Mouse (Mus musculus): ENCODE results near the gene Nyap1.
"Not testable (repeated sequence)": the region's sequence is repeated elsewhere in the genome, so short reads cannot be mapped to it uniquely, and the experiment has no call there.

Nyap1 gene

GRCm38 (mm10) chr5:137742836-137743235 lies 1.4 kb upstream of the Nyap1 start:
- DNase-seq, result peak; percentile 32

GRCm38 (mm10) chr5:137742048-137742447 lies 641 bp upstream of the Nyap1 start:
- peak; percentile 45 for DNase-seq

GRCm38 (mm10) chr5:137740506-137740905 lies 901 bp downstream of the Nyap1 start:
- no peak for DNase-seq

GRCm38 (mm10) chr5:137739471-137739870 lies 1.9 kb downstream of the Nyap1 start:
- peak; percentile 44 for DNase-seq

DNA sequence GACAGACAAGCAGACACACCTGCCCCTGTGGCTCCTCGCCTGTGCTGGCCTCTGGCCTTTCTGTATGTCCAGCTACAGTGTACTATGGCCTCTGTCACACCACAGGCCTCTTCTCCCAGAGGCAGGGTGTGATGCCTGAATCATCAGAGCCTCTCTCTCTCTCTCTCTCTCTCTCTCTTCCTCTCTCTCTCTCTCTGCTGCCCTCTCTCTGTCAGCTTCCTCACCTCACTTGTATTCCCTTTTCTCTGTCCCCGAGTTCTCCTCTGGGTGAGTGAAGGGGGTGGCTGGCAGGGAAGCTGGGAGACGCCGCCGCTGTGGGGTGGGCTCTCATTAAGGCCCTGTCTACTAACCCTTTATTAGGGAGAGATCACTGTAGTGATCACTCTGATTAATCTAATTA lies 2.9 kb downstream of the Nyap1 start:
- no peak for DNase-seq

GRCm38 (mm10) chr5:137737400-137737940 lies 3.9 kb downstream of the Nyap1 start:
- DNase-seq, result no peak

DNA sequence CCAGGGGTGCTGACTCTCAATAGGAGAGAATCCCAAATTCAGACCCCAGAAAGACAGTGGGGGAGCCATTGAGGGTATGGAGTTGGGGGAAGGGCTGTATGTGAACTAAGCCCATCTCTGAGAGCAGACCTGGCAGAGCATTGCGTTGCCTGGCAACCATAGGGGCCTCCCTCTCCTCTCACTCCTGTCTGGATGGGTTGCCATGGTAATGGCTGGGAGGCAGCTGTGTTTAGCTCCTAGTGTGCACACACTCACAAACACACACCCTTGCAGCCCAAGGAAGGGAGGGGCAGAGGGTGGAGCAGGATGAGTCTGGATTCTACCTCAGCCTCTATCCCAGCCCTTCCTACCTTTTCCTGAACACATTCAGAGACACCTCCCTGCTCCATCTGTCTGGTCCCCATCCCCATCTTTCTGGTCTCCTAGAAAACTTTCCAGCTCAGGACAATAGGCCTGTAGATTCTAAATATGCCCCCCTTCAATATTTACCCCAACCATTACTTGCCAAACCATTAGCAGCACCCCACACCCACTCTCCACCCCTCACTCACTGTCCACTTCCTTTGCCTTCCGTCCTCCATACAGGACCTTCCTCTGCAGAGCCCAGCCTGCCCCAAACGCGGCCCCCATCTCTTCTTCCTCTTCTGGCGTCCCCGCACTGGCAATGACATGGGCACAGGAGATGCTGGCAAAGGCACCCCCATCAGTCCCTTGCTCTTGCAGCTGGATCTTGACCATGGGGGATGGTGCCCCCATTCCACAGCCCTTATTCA lies 6.9 kb downstream of the Nyap1 start:
- no peak for DNase-seq

DNA sequence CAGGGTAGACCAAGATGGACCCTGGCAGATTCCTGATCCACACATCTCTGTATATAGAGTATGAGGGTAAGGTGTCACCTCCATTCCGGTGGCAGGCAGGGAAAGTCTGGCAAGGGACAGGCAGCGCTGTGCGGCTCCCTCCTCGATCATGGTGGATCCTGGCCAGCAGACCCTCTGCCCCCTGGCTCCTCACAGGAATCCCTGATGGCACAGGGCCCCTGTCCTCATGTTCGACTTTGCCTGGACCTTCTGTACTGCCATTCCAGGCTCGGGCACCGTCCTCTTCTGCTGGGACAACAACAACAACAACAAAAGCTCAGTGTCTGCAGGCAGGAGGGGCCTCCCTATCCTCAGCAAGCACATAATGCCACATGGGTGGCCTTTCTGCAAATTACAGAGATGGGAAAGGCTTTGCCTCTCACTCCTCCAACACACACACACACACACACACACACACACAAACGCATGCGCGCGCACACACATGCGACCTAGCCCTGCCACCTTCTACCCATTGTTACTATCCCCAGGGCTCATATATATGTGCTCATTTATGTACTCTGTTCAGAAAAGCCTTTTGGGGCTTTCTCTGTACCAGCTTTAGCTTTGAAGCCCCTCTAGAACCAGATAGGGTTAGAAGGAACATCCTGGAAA lies 7.6 kb downstream of the Nyap1 start:
- DNase-seq, result no peak

DNA sequence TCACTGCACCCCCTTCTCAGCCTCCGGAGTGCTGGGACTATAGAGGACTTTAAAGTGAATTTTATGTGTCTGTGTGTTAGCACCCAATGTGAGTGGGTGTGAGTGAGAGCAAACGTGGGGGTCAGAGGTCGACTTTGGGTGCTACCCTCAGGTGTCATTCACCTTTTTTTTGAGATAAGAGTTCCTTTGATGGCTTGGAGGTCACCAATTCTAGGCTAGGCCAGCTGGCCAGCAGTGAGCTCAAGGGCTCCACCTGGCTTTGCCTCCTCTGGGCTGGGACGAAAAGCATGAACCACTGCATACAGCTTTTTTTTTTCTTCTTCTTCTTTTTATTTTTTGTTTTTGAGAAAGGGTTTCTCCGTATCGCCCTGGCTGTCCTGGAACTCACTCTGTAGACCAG lies 14.6 kb downstream of the Nyap1 start:
- DNase-seq, result no peak

DNA sequence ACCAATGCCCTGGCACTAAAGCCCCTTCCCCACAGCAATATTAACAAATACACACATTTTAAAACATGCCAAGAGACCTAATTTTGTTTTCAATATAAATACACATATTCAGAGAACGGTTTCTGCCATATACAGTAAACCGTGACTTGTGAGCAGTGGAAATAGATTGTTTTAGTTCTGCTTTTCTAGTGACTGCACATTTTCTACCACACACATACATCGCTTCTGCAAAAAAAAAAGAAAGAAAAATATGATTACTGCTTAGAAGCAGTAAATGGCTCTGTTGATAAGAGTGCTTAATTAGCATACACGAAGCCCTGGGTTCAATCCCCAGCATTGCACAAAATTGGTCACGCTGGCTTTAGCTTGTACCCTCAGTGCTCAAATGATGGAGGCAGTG lies 17.6 kb downstream of the Nyap1 start:
- DNase-seq, result no peak

GRCm38 (mm10) chr5:137720558-137721164 lies 20.7 kb downstream of the Nyap1 start:
- DNase-seq, result not testable (repeated sequence)

DNA sequence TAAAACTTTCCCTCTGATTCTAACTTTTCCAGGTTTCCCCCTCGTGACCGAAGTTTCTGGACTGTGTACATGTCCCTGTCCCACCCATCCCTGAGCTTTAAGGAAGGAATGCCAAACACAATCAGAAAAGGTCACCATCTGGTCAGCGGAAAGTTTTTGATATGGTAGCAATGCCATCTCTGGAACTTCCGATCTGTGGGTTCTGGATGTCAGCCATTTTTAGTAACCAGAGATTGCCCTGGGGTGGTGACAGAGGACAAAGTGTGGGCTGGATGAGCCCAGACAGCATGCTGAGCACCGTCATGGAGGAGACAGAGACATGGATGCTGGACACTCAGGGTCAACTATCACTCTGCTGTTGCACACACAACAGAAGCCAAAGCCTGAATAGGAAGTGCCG lies 22.3 kb downstream of the Nyap1 start:
- no peak for DNase-seq

- no peak for DNase-seq
Observed at GRCm38 (mm10) chr5:137718020-137718790, 23.2 kb downstream of the Nyap1 start.

DNA sequence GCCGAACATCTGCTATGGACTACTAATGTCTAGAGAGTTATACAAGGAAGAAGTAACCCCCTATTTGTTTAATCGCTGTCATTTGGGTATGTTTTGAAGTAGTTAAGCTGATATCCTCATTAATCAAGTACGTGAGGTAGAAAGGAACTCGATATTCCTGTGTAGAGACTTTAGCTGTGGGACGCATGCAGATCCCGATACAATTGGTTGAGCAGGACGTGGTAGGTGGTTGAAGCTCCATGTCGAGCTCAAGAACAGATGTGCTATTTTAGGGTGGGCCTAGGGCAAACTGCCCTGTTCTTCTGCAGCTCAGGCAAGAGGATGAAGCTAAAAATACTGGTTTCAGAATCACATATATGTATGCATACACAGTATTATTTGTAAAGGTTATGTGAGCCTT lies 25.7 kb downstream of the Nyap1 start:
- DNase-seq, result no peak

DNA sequence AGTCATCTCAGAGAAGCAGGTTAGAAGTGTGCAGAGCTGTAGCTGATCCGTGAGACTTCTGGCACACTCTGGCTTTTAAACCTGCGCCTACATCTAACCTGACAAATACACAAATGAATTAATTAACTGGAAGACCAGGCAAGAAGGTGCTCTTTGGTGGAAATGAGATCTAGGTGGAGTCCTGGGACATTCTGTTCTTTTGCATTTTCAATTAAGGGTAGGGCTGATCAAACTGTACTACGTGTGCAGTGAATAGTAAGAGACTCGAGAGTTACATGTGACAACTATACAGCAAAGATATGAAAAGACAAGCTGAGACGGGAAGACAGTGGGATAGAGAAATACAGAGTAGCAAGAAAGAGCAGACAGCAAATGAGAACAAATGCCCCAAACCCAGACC lies 28.0 kb downstream of the Nyap1 start:
- DNase-seq, result no peak

GRCm38 (mm10) chr5:137706913-137707633 lies 34.3 kb downstream of the Nyap1 start:
- peak; percentile 51 for DNase-seq

DNA sequence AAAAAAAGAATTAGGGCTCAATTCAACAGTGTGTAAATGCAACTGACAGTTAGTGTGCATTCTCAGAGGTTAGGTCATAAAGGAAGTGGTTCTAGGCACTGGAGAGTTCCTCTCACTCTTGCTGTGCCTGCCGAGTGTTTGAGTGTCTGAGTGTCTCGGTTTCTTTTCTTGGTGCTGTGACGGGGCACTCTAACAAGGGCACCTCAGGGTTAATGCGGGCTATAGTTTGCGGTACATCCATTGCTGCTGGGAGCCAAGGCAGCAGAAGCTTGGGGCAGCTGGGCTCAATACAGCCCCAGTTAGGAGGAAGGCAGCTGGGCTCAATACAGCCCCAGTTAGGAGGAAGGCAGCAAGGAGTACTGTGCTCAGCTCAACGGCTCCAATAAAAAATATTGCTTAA lies 36.2 kb downstream of the Nyap1 start:
- no peak for DNase-seq

DNA sequence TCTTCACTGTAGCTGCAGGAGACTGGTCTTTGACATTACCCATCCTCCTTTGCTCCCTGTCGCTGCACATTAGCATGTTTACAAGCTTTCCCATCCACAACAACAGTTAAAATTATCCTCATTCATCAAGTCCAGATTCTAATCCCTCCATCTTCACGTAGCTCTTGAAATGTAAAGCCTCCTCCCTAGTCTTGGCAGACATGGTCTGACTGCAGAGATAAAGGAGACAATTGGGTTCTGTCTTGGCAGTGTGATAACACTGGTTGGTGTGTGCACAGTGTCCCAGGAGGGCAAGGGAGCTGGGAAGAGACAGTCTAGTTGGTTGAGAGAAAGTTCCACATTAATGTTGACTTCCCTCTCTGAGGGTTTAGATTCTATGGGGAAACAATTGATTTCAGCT lies 41.6 kb downstream of the Nyap1 start:
- DNase-seq, result no peak

DNA sequence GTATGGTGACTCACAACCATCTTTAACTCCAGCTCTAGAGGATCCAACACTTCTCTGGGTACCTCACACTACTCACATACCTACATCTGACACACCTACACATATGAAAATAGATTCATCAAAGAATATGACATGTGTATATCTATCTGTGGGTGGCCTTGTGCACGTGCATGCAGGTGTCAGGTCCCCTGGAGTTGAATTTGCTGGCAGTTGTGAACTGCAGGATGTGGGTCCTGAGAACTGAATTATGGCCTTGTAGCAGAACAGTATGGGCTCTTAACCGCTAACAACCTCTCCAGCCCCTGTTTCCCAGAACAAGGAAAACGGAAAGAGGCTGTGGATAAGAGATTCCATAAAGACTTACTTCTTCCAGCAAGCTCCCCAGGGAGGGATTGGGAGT lies 42.3 kb downstream of the Nyap1 start:
- DNase-seq, result no peak

GRCm38 (mm10) chr5:137695930-137696329 lies 45.5 kb downstream of the Nyap1 start:
- no peak for DNase-seq

GRCm38 (mm10) chr5:137694796-137695195 lies 46.6 kb downstream of the Nyap1 start:
- no peak for DNase-seq

GRCm38 (mm10) chr5:137691881-137692280 lies 49.5 kb downstream of the Nyap1 start:
- no peak for DNase-seq
